Mouse (Mus musculus) embryonic facial prominence, embryonic 11.5 days (tissue): ENCODE measurements around the gene Bmp2. TPM values are rescaled to one million over a fixed set of nuclear protein-coding genes. Genes with fewer than 3 reads are reported as not detected.

Source experiments
- ATAC-seq: fragments of 200-750 bp; cut with Nextera tagmentation; replicated peaks from 2 replicates; pipeline ENCODE4 v1.8.0; 2017; ENCODE audit warnings: low read depth; ENCODE audit not compliant: insufficient number of reproducible peaks, low FRiP score, low TSS enrichment
- DNase-seq: peaks from one replicate; pipeline ENCODE4 v3.0.0-alpha.2; 2015; ENCODE audit warnings: low spot score
- H3K27ac ChIP-seq: fragments of 300-500 bp; sonication (generic); replicated peaks from 2 replicates; pipeline ENCODE4 v1.5.1; 2014; ENCODE audit warnings: mild to moderate bottlenecking, low read depth, low read length, control low read depth
- H3K27me3 ChIP-seq: fragments of 300-500 bp; sonication (generic); 2 replicates; pipeline ENCODE4 v1.6.1; 2014; ENCODE audit warnings: mild to moderate bottlenecking, low read length, moderate library complexity, mixed read lengths; ENCODE audit not compliant: control insufficient read depth, insufficient read depth
- H3K36me3 ChIP-seq: fragments of 300-500 bp; sonication (generic); replicated peaks from 2 replicates; pipeline ENCODE4 v1.6.1; 2014; ENCODE audit warnings: low read depth, mild to moderate bottlenecking, low read length, moderate library complexity, mixed read lengths; ENCODE audit not compliant: control insufficient read depth, insufficient read depth
- H3K4me1 ChIP-seq: fragments of 300-500 bp; sonication (generic); 2 replicates; pipeline ENCODE4 v1.6.1; 2014; ENCODE audit warnings: low read length, mixed read lengths; ENCODE audit not compliant: control insufficient read depth, insufficient read depth
- H3K4me2 ChIP-seq: fragments of 300-500 bp; sonication (generic); 2 replicates; pipeline ENCODE4 v1.6.1; 2014; ENCODE audit warnings: low read depth, mild to moderate bottlenecking, control low read depth, low read length, moderate library complexity
- H3K4me3 ChIP-seq: fragments of 300-500 bp; sonication (generic); 2 replicates; pipeline ENCODE4 v1.5.1; 2014; ENCODE audit warnings: low read depth, low read length, control low read depth
- H3K9ac ChIP-seq: fragments of 300-500 bp; sonication (generic); replicated peaks from 2 replicates; pipeline ENCODE4 v1.6.1; 2014; ENCODE audit warnings: mild to moderate bottlenecking, control low read depth, low read length
- H3K9me3 ChIP-seq: fragments of 300-500 bp; sonication (generic); replicated peaks from 2 replicates; pipeline ENCODE4 v1.6.1; 2016; ENCODE audit warnings: mild to moderate bottlenecking, low read length, inconsistent platforms, mixed read lengths; ENCODE audit not compliant: control insufficient read depth
- WGBS: fragments of 180-500 bp; shearing (Covaris S2); extraction: QIAGEN DNeasy Blood & Tissue Kit; methylation state at CpG from one replicate; pipeline ENCODE4 v1.1.7; 2014; 5-methylcytosine and 5-hydroxymethylcytosine counted together
- polyA plus RNA-seq: library from polyadenylated mRNA; unstranded; fragments of >200 nt; fragmentation: Nextera tagmentation; extraction: Ambion mirVana; gene quantifications from 2 replicates; pipeline ENCODE4 v1.2.1, GENCODE M21; 2014

The Bmp2 gene
- polyA plus RNA-seq, 1 experiment from 2014 or later: 4.5 TPM

GRCm38 (mm10) chr2:133521193-133521592 is 30.8 kb upstream of the Bmp2 start:
- DNase-seq (no peak), ATAC-seq (no peak)
- no peaks in the 10 kb centered on the region for H3K4me1 ChIP-seq
- no peaks in the 10 kb centered on the region for H3K9me3 ChIP-seq
- H3K27me3 ChIP-seq: no peaks in the 10 kb centered on the region
- no peak overlapping the region for H3K27ac ChIP-seq
- H3K36me3 ChIP-seq: no peaks in the 10 kb centered on the region
- WGBS: 44% methylated on average over 5 of the region's 5 CpGs
- H3K4me2 ChIP-seq: no peak overlapping the region
- H3K9ac ChIP-seq: no peak overlapping the region
- no peak overlapping the region for H3K4me3 ChIP-seq

GRCm38 (mm10) chr2:133522121-133522520 is 29.8 kb upstream of the Bmp2 start:
- H3K4me2 ChIP-seq: no peak overlapping the region
- no peak overlapping the region for H3K27ac ChIP-seq
- DNase-seq (no peak), ATAC-seq (no peak)
- H3K36me3 ChIP-seq: no peaks in the 10 kb centered on the region
- no peaks in the 10 kb centered on the region for H3K27me3 ChIP-seq
- H3K4me3 ChIP-seq: no peak overlapping the region
- H3K9me3 ChIP-seq: no peaks in the 10 kb centered on the region
- no peak overlapping the region for H3K9ac ChIP-seq
- no peaks in the 10 kb centered on the region for H3K4me1 ChIP-seq
- 86% methylated on average over 2 of the region's 2 CpGs for WGBS

GRCm38 (mm10) chr2:133525621-133526181 is 26.3 kb upstream of the Bmp2 start:
- WGBS: 47% methylated on average over 4 of the region's 4 CpGs
- H3K36me3 ChIP-seq: no peaks in the 10 kb centered on the region
- ATAC-seq: no peak
- DNase-seq: peak; percentile 28
- H3K4me2 ChIP-seq: no peak overlapping the region
- no peak overlapping the region for H3K4me3 ChIP-seq
- H3K9ac ChIP-seq: no peak overlapping the region
- H3K4me1 ChIP-seq: no peaks in the 10 kb centered on the region
- no peak overlapping the region for H3K27ac ChIP-seq
- no peaks in the 10 kb centered on the region for H3K9me3 ChIP-seq
- H3K27me3 ChIP-seq: no peaks in the 10 kb centered on the region

GRCm38 (mm10) chr2:133529396-133529795 is 22.6 kb upstream of the Bmp2 start:
- H3K4me1 ChIP-seq: no peaks in the 10 kb centered on the region
- no peak overlapping the region for H3K4me3 ChIP-seq
- no peak overlapping the region for H3K4me2 ChIP-seq
- no peak overlapping the region for H3K9ac ChIP-seq
- 94% methylated on average over 9 of the region's 9 CpGs for WGBS
- H3K27me3 ChIP-seq: no peaks in the 10 kb centered on the region
- H3K27ac ChIP-seq: no peak overlapping the region
- no peak for DNase-seq
- no peaks in the 10 kb centered on the region for H3K36me3 ChIP-seq
- H3K9me3 ChIP-seq: no peaks in the 10 kb centered on the region
- no peak for ATAC-seq

GRCm38 (mm10) chr2:133533073-133533472 is 18.9 kb upstream of the Bmp2 start:
- 71% methylated on average over 3 of the region's 3 CpGs for WGBS
- ATAC-seq (no peak), DNase-seq (no peak)
- Histone ChIP-seq H3K4me1 (no peaks in the 10 kb centered on the region), H3K4me3 (no peak overlapping the region), H3K27me3 (no peaks in the 10 kb centered on the region), H3K9ac (no peak overlapping the region), H3K36me3 (no peaks in the 10 kb centered on the region), H3K9me3 (no peaks in the 10 kb centered on the region), H3K27ac (no peak overlapping the region), H3K4me2 (no peak overlapping the region)

GRCm38 (mm10) chr2:133535481-133535880 is 16.5 kb upstream of the Bmp2 start:
- Histone ChIP-seq H3K4me3 (no peak overlapping the region), H3K36me3 (no peaks in the 10 kb centered on the region), H3K4me2 (no peak overlapping the region), H3K9ac (no peak overlapping the region), H3K27me3 (no peaks in the 10 kb centered on the region), H3K27ac (no peak overlapping the region), H3K9me3 (no peaks in the 10 kb centered on the region), H3K4me1 (no peaks in the 10 kb centered on the region)
- WGBS: 88% methylated on average over 9 of the region's 9 CpGs
- ATAC-seq (no peak; the same call in 1 of the 2 replicates), DNase-seq (no peak)

GRCm38 (mm10) chr2:133536812-133537211 is 15.1 kb upstream of the Bmp2 start:
- H3K27ac ChIP-seq: no peak overlapping the region
- no peaks in the 10 kb centered on the region for H3K36me3 ChIP-seq
- no peaks in the 10 kb centered on the region for H3K9me3 ChIP-seq
- H3K4me2 ChIP-seq: no peak overlapping the region
- no peaks in the 10 kb centered on the region for H3K27me3 ChIP-seq
- ATAC-seq (no peak), DNase-seq (no peak)
- H3K4me3 ChIP-seq: no peak overlapping the region
- H3K4me1 ChIP-seq: no peaks in the 10 kb centered on the region
- 86% methylated on average over 7 of the region's 7 CpGs for WGBS
- H3K9ac ChIP-seq: no peak overlapping the region

- Histone ChIP-seq H3K9me3 (no peaks in the 10 kb centered on the region), H3K4me3 (no peak overlapping the region), H3K9ac (no peak overlapping the region), H3K27ac (no peak overlapping the region), H3K4me2 (no peak overlapping the region), H3K27me3 (no peaks in the 10 kb centered on the region), H3K4me1 (no peaks in the 10 kb centered on the region), H3K36me3 (no peaks in the 10 kb centered on the region)
- ATAC-seq (no peak), DNase-seq (no peak)
- 78% methylated on average over 1 of the region's 1 CpGs for WGBS
Measured at GRCm38 (mm10) chr2:133540702-133541101, 11.3 kb upstream of the Bmp2 start.
